Mouse (Mus musculus): Measurements from ENCODE around the gene Med24.
"Not testable (repeated sequence)": the region's sequence is repeated elsewhere in the genome, so short reads cannot be mapped to it uniquely, and the experiment has no call there.

The Med24 gene

GRCm38 (mm10) chr11:98685642-98686041, 43.6 kb downstream of the Med24 start:
- no peak for DNase-seq

- no peak for DNase-seq
Observed at GRCm38 (mm10) chr11:98682811-98683210, 46.4 kb downstream of the Med24 start.

GRCm38 (mm10) chr11:98681786-98682745, 47.2 kb downstream of the Med24 start, which contains the start of gene Psmd3:
TSS of gene Psmd3 (plus strand) at chr11:98682554.
- peak; percentile 95 for DNase-seq

- DNase-seq, result no peak
Observed at GRCm38 (mm10) chr11:98681186-98681585, 48.0 kb downstream of the Med24 start.

GRCm38 (mm10) chr11:98680595-98680994, 48.6 kb downstream of the Med24 start:
- not testable (repeated sequence) for DNase-seq

GRCm38 (mm10) chr11:98680023-98680422, 49.2 kb downstream of the Med24 start:
- no peak for DNase-seq

- no peak for DNase-seq
Observed at GRCm38 (mm10) chr11:98675829-98676363, 53.3 kb downstream of the Med24 start.

GRCm38 (mm10) chr11:98673136-98673535, 56.1 kb downstream of the Med24 start:
- peak; percentile 81 for DNase-seq

GRCm38 (mm10) chr11:98672482-98672881, 56.8 kb downstream of the Med24 start:
- DNase-seq, result no peak

GRCm38 (mm10) chr11:98671857-98672256, 57.4 kb downstream of the Med24 start:
- DNase-seq, result no peak

GRCm38 (mm10) chr11:98671284-98671815, 57.9 kb downstream of the Med24 start:
- DNase-seq, result no peak

GRCm38 (mm10) chr11:98668984-98669383, 60.3 kb downstream of the Med24 start:
- DNase-seq, result no peak

- DNase-seq, result no peak
Observed at GRCm38 (mm10) chr11:98664091-98664490, 65.1 kb downstream of the Med24 start, which contains the start of gene Gsdma. TSS of gene Gsdma (plus strand) at chr11:98664351.

GRCm38 (mm10) chr11:98660517-98660916, 68.7 kb downstream of the Med24 start:
- peak; percentile 27 for DNase-seq

- peak; percentile 77 for DNase-seq
Observed at GRCm38 (mm10) chr11:98655076-98655475, 74.2 kb downstream of the Med24 start.
